Mouse (Mus musculus) mouse embryonic stem cell (cell line): ENCODE measurements at regions not wholly inside any gene's neighbourhood (a gene's known extent, or its start where the extent isn't known, plus 50 kb on each side); places are given as distances from the start of the nearest gene placed in this dataset.
"Not testable (repeated sequence)": the region's sequence is repeated elsewhere in the genome, so short reads cannot be mapped to it uniquely, and the experiment has no call there.

Experiments used
- in situ Hi-C, 2 experiments: fragments of 300-500 bp; cut with MboI; formaldehyde crosslinking; loops; 1 replicate in 1 of 2; 3 replicates in 1 of 2; pipeline ENCODE4 v1.14.3; 2019 to 2020; ENCODE audit warnings: low sequenced_read_pairs in 2 of 2, low pct_unique_long_range_greater_than_20kb in 1 of 2, mixed read lengths in 1 of 2; ENCODE audit not compliant: unreplicated experiment in 1 of 2

GRCm38 (mm10) chr4:53277741-53278525 is 118.2 kb upstream of the Abca1 start:
- in situ Hi-C loops, result no loop called here

- in situ Hi-C loops, result no loop called here
Measured at GRCm38 (mm10) chr4:53270433-53270832, 110.7 kb upstream of the Abca1 start.

- in situ Hi-C loops, result no loop called here
Measured at GRCm38 (mm10) chr4:53269999-53270398, 110.3 kb upstream of the Abca1 start.

- in situ Hi-C loops, result no loop called here
Measured at GRCm38 (mm10) chr4:53269251-53269842, 109.7 kb upstream of the Abca1 start.

GRCm38 (mm10) chr4:53264901-53265300 is 105.2 kb upstream of the Abca1 start:
- in situ Hi-C loops, result no loop called here

GRCm38 (mm10) chr4:53264501-53264900 is 104.8 kb upstream of the Abca1 start:
- in situ Hi-C loops, result no loop called here

GRCm38 (mm10) chr4:53263776-53264175 is 104.1 kb upstream of the Abca1 start:
- in situ Hi-C loops, result no loop called here

- in situ Hi-C loops, result no loop called here
Measured at GRCm38 (mm10) chr4:53262466-53262865, 102.8 kb upstream of the Abca1 start.

- in situ Hi-C loops, result no loop called here
Measured at GRCm38 (mm10) chr4:53261556-53262140, 102.0 kb upstream of the Abca1 start.

- in situ Hi-C loops, result no loop called here
Measured at GRCm38 (mm10) chr4:53258975-53259374, 99.3 kb upstream of the Abca1 start.

- in situ Hi-C loops, result no loop called here
Measured at GRCm38 (mm10) chr4:53256996-53257395, 97.3 kb upstream of the Abca1 start.

GRCm38 (mm10) chr4:53254483-53254882 is 94.8 kb upstream of the Abca1 start:
- in situ Hi-C loops, result no loop called here

- in situ Hi-C loops, result no loop called here
Measured at GRCm38 (mm10) chr4:53253680-53254079, 94.0 kb upstream of the Abca1 start.

GRCm38 (mm10) chr4:53250325-53250724 is 90.6 kb upstream of the Abca1 start:
- in situ Hi-C loops, result no loop called here

GRCm38 (mm10) chr4:53246083-53246747 is 86.5 kb upstream of the Abca1 start:
- in situ Hi-C loops, result no loop called here

GRCm38 (mm10) chr4:53245553-53245952 is 85.9 kb upstream of the Abca1 start:
- in situ Hi-C loops, result no loop called here

GRCm38 (mm10) chr4:53243473-53243872 is 83.8 kb upstream of the Abca1 start:
- in situ Hi-C loops, result not testable (repeated sequence)

- in situ Hi-C loops, result no loop called here
Measured at GRCm38 (mm10) chr4:53239856-53240255, 80.2 kb upstream of the Abca1 start.
